Mouse (Mus musculus): ENCODE measurements around the gene Syt12.

DNA sequence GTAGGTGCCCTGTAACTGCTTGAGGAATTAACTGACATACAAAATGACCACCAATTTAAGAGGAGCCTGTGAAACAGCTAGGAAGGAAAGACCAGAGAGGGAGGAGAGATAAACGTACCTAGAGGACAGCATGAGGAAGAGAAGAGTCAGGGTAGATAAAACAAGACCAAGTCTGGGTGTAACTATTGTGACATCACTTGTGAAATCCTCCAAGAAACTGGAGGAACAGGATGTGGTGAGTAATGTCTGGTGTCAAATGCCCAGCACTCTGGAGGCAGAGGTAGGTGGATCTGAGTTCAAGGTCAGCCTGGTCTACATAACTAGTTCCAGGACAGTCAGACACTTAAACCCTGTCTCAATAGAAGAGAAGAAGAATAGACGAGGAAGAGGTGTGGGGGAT, 68.2 kb downstream of the Syt12 start:
- no peak for TF ChIP-seq CTCF (IDR thresholded peaks at IDR 0.05; ENCODE audit: extremely low read depth, insufficient read depth, insufficient read length, insufficient replicate concordance)
- no peak for TF ChIP-seq POLR2A (IDR thresholded peaks at IDR 0.05; ENCODE audit: low read depth, low read length)

Measured in spleen, adult 2 months (tissue).